In the genomic region with DNA sequence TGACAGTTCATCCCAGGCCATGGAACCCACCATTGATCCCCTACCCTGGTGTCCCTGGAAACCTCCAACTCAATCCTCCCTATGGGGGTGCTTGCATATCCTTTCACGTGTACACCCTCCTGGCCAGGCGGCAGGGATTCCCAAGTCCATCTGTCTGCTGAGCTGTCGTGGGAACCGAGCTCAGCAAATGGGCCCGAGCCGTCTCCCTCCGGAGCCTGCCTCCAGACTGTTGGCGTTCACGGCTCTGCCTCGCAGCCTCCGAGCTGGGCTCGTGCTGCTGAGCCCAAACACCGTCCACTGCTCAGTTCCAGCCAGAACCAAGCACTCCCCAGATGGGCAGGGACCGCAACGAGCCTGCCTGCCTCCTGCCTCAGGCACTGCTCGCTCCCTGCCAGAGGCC, we compare ENCODE assay signal across 19 mouse cellular contexts.
DNase-seq lines count a peak whose midpoint lies in the region; ATAC-seq and TF ChIP-seq lines count a peak whose summit lies in the region.
"Had no signal": no experiment of that assay in that cellular context is flagged by ENCODE, and none has a peak within 500 bp of the region (broad histone marks: within the 10 kb centered on the region; RNA-seq: fewer than 3 reads in every experiment).

No protein-coding gene starts in this region.

- DNase-seq in midbrain, embryonic 11.5 days (ENCODE audit: low spot score, missing footprints), result peak; percentile 19
- DNase-seq in layer of hippocampus, adult 2 months (ENCODE audit: low spot score in 2 of 2), result peak; percentile 25 to 45
- peak; percentile 42 to 50 for DNase-seq in left cerebral cortex, postnatal 14 days (ENCODE audit: low spot score in 2 of 2)
- DNase-seq in stomach, postnatal 0 days (ENCODE audit: low spot score), result no peak
- DNase-seq in heart, postnatal 36 days, result no peak
- no peak for DNase-seq in kidney, adult 8-10 months
- DNase-seq: adrenal gland, postnatal 36 days; gastrocnemius, postnatal 36 days; kidney, adult 11 months; kidney, postnatal 14 days; lung, embryonic 14.5 days; retina, postnatal 1 day had no signal

- 74% methylated on average over 16 of the region's 16 CpGs for WGBS in midbrain, embryonic 11.5 days
- 67% methylated on average over 16 of the region's 16 CpGs for WGBS in midbrain, embryonic 16.5 days
- WGBS in stomach, postnatal 0 days, result 71% methylated on average over 16 of the region's 16 CpGs

- H3K9me3 ChIP-seq in midbrain, embryonic 11.5 days (ENCODE audit: control insufficient read depth, low read length), result no peaks in the 10 kb centered on the region
- H3K9me3 ChIP-seq in midbrain, embryonic 16.5 days (replicated peaks; ENCODE audit: control insufficient read depth, low read length, poor library complexity, severe bottlenecking), result no peaks in the 10 kb centered on the region
- no peaks in the 10 kb centered on the region for H3K9me3 ChIP-seq in stomach, postnatal 0 days (ENCODE audit: control insufficient read depth, low read length)
- H3K9me3 ChIP-seq: heart, embryonic 10.5 days; midbrain, embryonic 13.5 days had no signal

- TF ChIP-seq EP300 in stomach, postnatal 0 days (optimal IDR thresholded peaks at IDR 0.05), result no peak

- ATAC-seq in midbrain, embryonic 11.5 days (ENCODE audit: low FRiP score), result no peak
- no peak for ATAC-seq in midbrain, embryonic 16.5 days
- 0 out of 2 replicates have a peak, but pooled peaks have one; percentile 12 for ATAC-seq in stomach, postnatal 0 days (ENCODE audit: low FRiP score, low TSS enrichment)
- no peak for ATAC-seq in megakaryocyte, adult 5-6 weeks (ENCODE audit: poor library complexity, severe bottlenecking)
- ATAC-seq: hindbrain, postnatal 0 days; midbrain, embryonic 13.5 days had no signal

- H3K4me3 ChIP-seq in midbrain, embryonic 11.5 days (ENCODE audit: low read depth, low read length), result no peak overlapping the region
- no peak overlapping the region for H3K4me3 ChIP-seq in midbrain, embryonic 16.5 days (ENCODE audit: low read depth, low read length)
- no peak overlapping the region for H3K4me3 ChIP-seq in layer of hippocampus, adult 2 months
- H3K4me3 ChIP-seq in stomach, postnatal 0 days (ENCODE audit: low read depth, low read length), result no peak overlapping the region
- H3K4me3 ChIP-seq: heart, embryonic 10.5 days; midbrain, embryonic 13.5 days; myocyte had no signal

- no peak overlapping the region for H3K9ac ChIP-seq in midbrain, embryonic 11.5 days (ENCODE audit: low read length)
- no peak overlapping the region for H3K9ac ChIP-seq in midbrain, embryonic 16.5 days (ENCODE audit: low read depth, low read length)
- no peak overlapping the region for H3K9ac ChIP-seq in stomach, postnatal 0 days (ENCODE audit: low read length)
- H3K9ac ChIP-seq: lung, embryonic 14.5 days; midbrain, embryonic 13.5 days had no signal

- no peak for TF ChIP-seq CTCF in layer of hippocampus, adult 2 months (conservative IDR thresholded peaks at IDR 0.05)
- no peak for TF ChIP-seq CTCF in stomach, postnatal 0 days (IDR thresholded peaks at IDR 0.05; ENCODE audit: low read depth)

- no peaks in the 10 kb centered on the region for H3K36me3 ChIP-seq in midbrain, embryonic 11.5 days (ENCODE audit: control insufficient read depth, insufficient read depth, low read length)
- H3K36me3 ChIP-seq in midbrain, embryonic 16.5 days (ENCODE audit: control insufficient read depth, insufficient read depth, low read length), result no peaks in the 10 kb centered on the region
- H3K36me3 ChIP-seq in stomach, postnatal 0 days (ENCODE audit: control insufficient read depth, insufficient read depth, low read length), result no peaks in the 10 kb centered on the region
- H3K36me3 ChIP-seq: heart, embryonic 10.5 days; midbrain, embryonic 13.5 days had no signal

- H3K4me2 ChIP-seq in midbrain, embryonic 11.5 days, result no peak overlapping the region
- H3K4me2 ChIP-seq in midbrain, embryonic 16.5 days (ENCODE audit: low read length), result no peak overlapping the region
- no peak overlapping the region for H3K4me2 ChIP-seq in stomach, postnatal 0 days (replicated peaks; ENCODE audit: low read depth)
- H3K4me2 ChIP-seq: lung, embryonic 14.5 days; midbrain, embryonic 13.5 days had no signal

- intact Hi-C loops in left cerebral cortex, postnatal 14 days (cut with DNase I), result no loop called here
- intact Hi-C loops in heart, postnatal 36 days (cut with DNase I), result no loop called here

- no peak overlapping the region for H3K27ac ChIP-seq in midbrain, embryonic 11.5 days (ENCODE audit: low read depth, low read length)
- no peak overlapping the region for H3K27ac ChIP-seq in midbrain, embryonic 16.5 days (ENCODE audit: low read length)
- no peak overlapping the region for H3K27ac ChIP-seq in layer of hippocampus, adult 2 months
- H3K27ac ChIP-seq in stomach, postnatal 0 days (replicated peaks), result no peak overlapping the region
- H3K27ac ChIP-seq: heart, embryonic 10.5 days; hindbrain, postnatal 0 days; macrophage; midbrain, embryonic 13.5 days had no signal

- H3K4me1 ChIP-seq in midbrain, embryonic 11.5 days (ENCODE audit: control insufficient read depth, insufficient read depth, low read length), result no peaks in the 10 kb centered on the region
- H3K4me1 ChIP-seq in midbrain, embryonic 16.5 days (ENCODE audit: control insufficient read depth, insufficient read depth, low read length), result 0 out of 2 replicates have a peak, but pooled peaks cover 2% of the 10 kb centered on the region
- H3K4me1 ChIP-seq in stomach, postnatal 0 days (replicated peaks; ENCODE audit: control insufficient read depth, insufficient read depth), result no peaks in the 10 kb centered on the region
- H3K4me1 ChIP-seq: heart, embryonic 10.5 days had no signal

- H3K27me3 ChIP-seq in midbrain, embryonic 11.5 days (ENCODE audit: control insufficient read depth, insufficient read depth, low read length), result no peaks in the 10 kb centered on the region
- no peaks in the 10 kb centered on the region for H3K27me3 ChIP-seq in midbrain, embryonic 16.5 days (ENCODE audit: control insufficient read depth, insufficient read depth, low read depth, low read length)
- no peaks in the 10 kb centered on the region for H3K27me3 ChIP-seq in stomach, postnatal 0 days (ENCODE audit: control insufficient read depth, insufficient read depth, low read length)

Comparison
In these comparisons a context has a peak if more than half of its experiments do, and no peak if none do; other contexts are left out.
1. DNase-seq: peak in midbrain, embryonic 11.5 days (single experiment), layer of hippocampus, adult 2 months (2 of 2) and left cerebral cortex, postnatal 14 days (2 of 2); none in stomach, postnatal 0 days (single experiment), heart, postnatal 36 days (0 of 2) and kidney, adult 8-10 months (0 of 2).